Mouse (Mus musculus): ENCODE measurements around the gene Eml3. TPM values are rescaled to one million over a fixed set of nuclear protein-coding genes. Genes with fewer than 3 reads are reported as not detected.

Eml3 gene
- total RNA-seq, 2 experiments from 2014 or later: 27.4 to 30.2 TPM

DNA sequence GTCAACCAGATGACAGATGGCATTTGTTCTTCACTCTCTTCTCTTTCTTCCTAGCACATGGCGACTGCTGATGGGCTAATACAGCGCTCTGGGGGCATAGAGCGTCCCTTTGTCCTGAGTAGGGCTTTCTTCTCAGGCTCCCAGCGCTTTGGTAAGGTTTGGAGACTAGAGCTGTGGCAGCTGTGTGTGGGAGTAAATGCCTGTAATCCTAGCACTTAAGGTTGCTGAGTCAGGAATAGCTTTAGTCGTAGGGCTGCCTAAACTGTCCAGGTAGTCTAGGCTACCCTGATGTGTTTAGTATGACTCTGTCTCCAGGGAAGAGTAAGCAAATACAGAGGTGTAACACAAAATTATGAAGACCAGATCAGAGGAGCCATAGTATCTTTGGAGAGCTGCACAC lies 17.5 kb upstream of the Eml3 start:
- ATAC-seq (replicated peaks; ENCODE audit: poor library complexity, severe bottlenecking): no peak

DNA sequence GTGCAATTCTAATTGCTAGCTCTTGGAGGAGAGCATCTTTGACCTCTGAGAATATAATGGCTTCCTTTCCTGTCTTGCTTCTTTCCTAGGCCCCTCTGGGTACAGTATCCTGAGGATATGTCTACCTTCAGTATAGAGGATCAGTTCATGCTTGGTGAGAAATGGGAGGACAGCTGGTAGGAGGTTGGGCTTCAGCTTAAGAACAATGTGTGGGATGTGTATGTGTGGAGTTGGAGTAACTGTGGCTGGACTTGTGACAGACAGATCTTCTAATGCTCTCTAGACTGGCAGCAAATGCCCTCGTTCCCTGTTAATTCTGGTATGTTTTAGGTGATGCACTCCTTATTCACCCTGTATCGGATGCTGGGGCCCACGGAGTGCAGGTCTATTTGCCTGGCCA lies 15.1 kb upstream of the Eml3 start:
- ATAC-seq (replicated peaks; ENCODE audit: poor library complexity, severe bottlenecking): no peak

DNA sequence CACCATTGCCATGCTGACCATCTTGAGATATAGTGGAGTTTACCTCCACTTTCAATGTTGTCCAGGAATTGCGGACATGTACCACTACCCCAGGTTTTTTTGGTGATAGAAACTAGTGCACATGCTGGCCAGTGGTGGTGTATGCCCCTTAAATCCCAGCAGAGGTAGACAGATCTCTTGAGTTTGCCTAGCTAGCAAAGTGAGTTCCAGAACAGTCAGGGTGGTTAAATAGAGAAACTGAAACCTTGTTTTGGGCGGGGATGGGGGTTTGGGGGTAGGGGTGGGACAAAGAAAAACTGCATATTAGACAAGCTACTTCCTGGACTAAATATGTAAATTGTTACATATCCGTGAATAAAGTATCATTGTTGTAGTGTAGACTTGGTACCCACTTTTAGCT lies 10.4 kb upstream of the Eml3 start:
- no peak for ATAC-seq (replicated peaks; ENCODE audit: poor library complexity, severe bottlenecking)

DNA sequence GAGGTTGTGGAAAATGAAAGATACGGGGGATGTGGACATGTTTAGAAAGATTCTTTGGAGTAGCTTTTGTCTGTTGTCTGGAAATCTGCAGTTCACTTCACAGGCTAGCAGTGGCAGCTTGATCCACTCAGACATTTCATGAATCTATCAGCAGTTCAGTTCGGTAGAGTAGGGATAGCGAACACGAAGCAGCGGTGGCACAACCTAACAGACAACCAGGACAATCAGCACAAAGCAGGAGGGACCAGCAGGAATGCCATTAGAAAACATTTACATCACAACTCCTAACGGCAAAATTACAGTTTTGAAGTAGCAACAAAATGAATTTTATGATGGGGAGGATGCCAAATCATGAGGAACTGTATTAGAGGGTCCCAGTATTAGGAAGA lies 9.7 kb upstream of the Eml3 start:
- ATAC-seq (replicated peaks; ENCODE audit: poor library complexity, severe bottlenecking): no peak

DNA sequence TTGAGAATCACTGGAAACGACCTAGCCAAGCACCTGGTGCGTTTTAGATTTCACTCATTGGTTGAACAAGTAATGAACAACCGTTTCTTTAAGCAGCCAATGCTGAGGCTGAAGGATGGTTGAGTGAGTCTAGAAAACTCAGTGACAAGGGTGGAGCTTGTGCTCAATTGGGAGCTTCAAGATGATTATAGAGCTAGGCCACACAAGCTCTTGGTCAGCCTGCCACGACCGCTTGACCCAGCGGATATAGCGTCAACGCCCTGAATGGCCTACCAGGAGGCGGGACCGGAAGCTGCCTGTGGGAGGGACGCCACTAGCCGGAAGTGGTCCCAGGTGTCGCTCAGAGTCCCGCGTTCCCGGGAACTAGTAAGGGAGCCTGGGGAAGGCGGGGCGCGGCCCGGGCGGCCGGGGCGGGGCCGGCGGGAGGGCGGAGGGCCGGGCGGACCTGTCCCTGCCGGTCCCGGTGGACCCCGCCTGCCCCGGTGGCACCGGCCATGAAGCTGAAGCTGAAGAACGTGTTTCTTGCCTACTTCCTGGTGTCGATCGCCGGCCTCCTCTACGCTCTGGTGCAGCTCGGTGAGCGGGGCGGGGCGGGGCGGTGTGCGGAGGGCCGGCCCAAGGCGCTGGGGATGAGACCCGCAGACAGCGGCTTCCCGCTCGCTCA lies 9.1 kb upstream of the Eml3 start, which contains the start of gene B3gat3:
Gene B3gat3 (plus strand): TSS at position 302 of the 664 bp plus-strand sequence.
- ATAC-seq (replicated peaks; ENCODE audit: poor library complexity, severe bottlenecking): peak; percentile 90

DNA sequence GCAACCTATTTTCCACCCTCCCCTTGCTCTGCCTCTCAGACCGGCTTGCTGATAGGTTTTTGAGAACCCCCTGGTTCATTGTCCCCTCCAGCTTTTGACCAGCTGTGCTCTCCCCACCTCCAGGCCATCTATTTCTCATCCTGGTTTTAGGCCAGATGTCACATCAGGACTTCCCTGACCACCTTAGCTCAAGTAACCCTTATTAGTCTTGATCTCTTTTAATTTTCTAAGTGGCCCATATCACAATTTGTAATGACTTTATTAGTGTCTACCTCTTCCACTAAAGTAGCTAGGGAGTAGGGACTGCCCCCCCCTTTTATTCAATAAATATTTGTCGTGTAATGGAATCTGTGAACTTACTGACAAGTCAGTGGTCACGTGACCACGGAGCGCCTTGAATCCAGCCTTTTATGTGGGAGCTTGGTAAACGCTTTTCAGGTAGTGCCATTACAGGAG lies 8.5 kb upstream of the Eml3 start:
- no peak for ATAC-seq (replicated peaks; ENCODE audit: poor library complexity, severe bottlenecking)

DNA sequence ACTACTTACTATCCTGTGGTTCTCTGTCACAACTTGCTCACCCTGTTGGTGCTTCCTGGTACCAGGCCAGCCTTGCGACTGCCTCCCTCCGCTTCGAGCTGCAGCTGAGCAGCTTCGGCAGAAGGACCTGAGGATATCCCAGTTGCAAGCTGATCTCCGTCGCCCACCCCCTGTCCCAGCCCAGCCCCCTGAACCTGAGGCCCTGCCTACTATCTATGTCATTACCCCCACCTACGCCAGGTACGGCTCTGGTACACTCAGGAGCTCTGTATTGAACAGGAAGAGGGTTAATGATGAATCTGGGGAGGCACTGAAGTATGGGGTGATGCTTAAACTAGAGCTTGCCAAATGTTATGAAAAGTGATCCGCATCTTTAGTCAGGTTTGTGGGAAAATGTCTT lies 7.6 kb upstream of the Eml3 start:
- no peak for ATAC-seq (replicated peaks; ENCODE audit: poor library complexity, severe bottlenecking)

DNA sequence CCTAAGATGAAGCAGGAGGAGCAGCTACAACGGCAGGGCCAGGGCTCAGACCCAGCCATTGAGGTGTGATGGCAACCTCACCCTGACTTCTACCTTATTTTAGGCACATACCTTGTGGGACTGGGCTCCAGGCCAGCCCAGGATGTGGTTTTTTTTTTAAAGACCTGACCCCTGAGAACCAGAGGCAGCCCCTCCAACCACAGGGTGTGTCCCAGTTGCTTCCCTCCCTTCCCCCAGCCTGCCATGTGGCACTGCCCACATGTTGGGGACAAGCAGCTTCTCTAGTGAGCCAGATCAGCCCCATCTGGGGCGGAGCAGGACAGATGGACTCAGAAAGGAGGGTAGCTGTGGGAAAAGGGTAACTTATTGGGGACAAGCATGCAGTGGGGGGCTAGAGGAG lies 2.6 kb upstream of the Eml3 start:
- no peak for ATAC-seq (replicated peaks; ENCODE audit: poor library complexity, severe bottlenecking)

DNA sequence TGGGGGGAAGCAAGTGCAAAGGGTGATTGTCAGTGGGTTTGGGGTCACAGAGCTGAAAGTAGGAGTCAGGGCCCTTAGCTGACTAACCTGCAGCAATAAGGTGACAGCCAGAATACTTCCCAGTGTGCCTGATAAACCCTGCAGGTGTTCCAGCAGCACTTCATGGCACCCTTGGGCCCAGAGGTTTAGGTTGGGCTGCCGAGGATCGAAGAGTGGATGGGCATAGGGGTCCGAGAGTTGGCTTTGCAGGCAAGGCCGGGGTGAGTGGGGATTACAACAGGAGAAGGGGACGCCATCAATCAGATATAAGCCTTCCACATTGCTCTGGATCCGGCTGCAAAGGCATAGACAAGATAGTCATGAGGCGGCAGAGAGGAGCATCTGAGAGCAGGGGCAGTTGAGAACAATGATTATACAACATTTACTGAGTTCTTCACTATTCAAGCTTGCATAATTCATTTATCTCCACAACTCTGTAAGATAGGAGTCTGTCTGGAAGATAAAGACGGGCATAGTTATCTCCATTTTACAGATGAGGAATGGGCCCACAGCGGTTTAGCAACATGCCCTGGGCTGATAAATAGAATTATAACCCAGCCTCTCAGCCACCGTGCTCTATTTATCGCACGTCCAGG lies 1.3 kb upstream of the Eml3 start:
- no peak for ATAC-seq (replicated peaks; ENCODE audit: poor library complexity, severe bottlenecking)

DNA sequence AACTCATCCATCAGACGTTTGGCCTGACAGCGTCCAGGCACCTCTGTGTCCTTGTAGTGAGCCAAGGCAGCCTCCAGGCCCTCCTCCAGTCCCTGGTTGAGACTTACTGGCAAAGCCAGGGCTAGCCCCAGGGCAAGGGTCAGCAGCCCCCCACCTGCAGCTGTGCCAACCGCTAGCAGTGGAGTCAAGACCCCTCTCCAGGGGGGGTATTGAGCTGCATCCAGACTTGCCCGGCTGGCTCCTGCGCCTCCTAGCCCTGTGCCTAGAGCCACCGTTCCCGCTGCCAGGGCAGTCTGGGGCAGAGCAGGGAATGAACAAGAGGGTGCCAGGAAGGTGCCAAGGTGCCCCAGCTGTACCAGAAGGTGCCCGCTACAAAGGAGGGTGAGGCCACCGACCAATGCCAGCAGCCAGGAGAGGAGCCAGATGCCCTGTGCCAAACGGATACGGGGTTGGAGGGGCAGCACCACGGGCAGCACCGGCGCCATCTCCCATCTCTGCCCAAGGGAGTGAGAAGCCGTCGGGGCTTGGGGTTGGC lies 596 bp upstream of the Eml3 start:
- ATAC-seq (replicated peaks; ENCODE audit: poor library complexity, severe bottlenecking): no peak

DNA sequence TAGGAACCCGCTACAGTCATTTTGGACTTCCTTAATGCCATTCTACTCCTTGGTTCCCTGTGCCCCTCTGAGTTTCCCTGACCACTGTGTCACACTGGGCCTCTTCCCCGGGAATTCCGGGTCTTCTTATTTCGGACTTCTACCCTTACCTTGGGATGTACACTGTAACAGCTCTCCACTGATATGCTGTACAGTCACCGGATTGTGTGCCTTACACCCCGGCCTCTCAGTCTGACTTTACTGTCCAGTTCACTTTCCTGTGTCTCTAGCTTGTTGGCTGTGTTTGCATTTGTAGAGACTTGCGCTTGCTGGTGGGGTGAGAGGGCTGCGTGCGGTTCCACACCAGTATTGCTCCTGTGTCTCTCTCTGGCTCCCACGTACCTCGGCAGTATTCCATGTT lies 765 bp downstream of the Eml3 start:
- no peak for ATAC-seq (replicated peaks; ENCODE audit: poor library complexity, severe bottlenecking)

DNA sequence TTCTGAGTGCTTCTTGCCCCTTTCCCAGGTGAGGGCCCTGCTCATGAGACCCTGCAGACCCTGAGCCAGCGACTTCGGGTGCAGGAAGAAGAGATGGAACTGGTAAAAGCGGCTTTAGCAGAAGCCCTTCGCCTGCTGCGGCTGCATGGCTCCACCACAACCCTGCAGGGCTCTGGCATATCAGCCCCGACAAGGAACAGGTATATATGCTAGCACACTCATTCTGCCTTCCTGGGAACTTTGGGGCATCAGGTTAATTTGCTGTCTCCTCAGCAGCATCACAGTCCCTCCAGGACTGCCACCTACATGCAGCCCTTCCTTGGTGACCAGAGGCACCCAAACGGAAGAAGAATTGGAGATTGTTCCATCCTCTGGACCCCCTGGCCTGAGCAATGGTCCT lies 1.4 kb downstream of the Eml3 start:
- no peak for ATAC-seq (replicated peaks; ENCODE audit: poor library complexity, severe bottlenecking)

DNA sequence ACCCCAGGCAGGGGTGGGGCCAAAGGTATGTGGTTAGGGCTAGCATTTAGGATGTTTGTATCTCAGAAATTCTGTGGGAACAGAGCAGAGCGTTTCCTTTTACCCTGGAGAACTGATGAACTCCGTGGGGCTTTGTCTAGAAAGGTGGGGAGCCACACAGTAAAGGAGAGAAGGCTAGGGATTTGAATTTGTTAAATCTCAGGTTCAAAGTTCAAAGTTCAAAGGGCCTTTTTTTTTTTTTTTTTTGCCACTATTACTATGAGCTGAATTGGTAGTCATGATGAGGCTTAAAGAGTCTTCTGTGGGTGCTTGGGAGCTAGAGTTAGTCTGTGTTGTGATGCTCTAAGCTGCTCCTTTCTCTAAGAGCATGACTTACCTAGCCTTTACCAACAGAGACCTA lies 7.4 kb downstream of the Eml3 start:
- ATAC-seq (replicated peaks; ENCODE audit: poor library complexity, severe bottlenecking): no peak

DNA sequence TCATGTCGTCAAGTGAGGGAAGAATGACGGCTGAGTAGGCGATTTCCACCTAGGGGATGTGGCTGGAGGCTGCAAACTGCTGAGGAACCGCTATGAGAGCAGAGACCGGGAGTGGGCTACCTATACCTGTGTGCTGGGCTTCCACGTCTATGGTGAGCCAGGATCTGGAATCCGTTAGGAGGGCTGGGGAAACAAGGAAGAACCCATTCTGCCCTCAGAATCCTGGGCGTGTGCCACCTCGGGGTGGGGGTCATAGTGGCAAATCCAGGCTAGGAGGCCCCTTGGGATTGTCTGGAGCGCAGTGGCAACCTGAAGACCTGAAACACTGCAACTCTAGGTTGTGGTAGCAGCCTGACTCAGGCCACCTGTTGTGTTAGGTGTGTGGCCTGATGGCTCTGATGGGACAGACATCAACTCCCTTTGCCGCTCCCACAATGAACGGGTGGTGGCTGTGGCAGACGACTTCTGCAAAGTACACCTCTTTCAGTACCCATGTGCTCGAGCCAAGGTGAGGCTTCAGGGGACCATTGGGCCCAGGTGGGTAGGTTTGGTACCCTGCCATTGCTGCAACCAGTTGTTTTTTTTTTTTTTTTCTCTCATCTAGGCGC lies 11.3 kb downstream of the Eml3 start:
- ATAC-seq (replicated peaks; ENCODE audit: poor library complexity, severe bottlenecking): no peak

DNA sequence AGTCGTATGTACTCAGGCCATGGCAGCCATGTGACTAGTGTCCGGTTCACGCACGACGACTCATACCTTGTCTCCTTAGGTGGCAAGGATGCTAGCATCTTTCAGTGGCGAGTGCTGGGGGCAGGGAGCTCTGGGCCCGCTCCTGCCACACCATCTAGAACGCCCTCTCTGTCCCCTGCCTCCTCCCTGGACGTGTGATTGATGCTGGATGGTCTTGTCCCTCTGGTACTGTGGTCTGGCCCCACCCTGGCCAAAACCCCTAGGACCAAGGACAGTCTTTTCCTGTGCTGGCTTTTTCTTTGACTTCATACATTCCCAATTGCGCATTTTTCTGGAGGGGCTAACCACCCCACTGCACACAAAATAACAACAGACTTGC lies 11.8 kb downstream of the Eml3 start:
- ATAC-seq (replicated peaks; ENCODE audit: poor library complexity, severe bottlenecking): no peak

DNA sequence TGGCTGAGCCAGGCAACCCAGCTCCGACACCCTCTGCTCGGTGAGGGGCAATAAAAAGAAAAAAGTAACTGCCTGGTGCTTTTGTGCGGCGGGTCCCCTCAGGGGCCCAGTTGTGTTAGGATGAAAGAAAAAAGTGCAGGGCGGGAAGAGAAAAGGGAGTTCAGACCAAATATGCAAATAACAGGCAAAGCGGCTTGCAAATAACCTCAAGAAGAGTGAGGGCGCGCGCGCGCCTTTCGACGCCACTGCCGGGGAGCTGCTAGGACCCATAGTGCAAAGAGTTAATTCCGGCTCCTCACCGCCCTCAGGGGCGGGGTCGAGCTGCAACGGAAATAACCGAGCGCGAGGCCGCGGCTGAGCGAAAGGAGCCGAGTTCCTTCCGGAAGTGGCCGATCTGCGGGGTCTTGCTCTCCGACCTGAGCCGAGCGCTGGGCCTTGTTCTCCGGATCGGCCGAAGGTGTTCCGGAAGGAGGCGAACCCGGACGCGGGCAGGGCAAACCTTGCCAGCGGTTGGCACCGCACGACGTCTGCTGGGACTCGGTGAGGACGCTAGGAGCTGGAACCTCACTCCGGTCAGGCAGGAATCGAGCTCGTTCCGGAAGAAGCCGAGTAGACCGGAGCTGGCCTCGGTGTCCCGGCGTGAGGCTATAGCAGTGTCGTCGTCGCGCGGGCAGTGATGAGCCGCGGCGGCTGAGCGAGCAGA lies 12.3 kb downstream of the Eml3 start, which contains the start of gene Mta2:
Gene Mta2 (plus strand): TSS at position 361 of the 703 bp plus-strand sequence.
- ATAC-seq (replicated peaks; ENCODE audit: poor library complexity, severe bottlenecking): peak; percentile 83

DNA sequence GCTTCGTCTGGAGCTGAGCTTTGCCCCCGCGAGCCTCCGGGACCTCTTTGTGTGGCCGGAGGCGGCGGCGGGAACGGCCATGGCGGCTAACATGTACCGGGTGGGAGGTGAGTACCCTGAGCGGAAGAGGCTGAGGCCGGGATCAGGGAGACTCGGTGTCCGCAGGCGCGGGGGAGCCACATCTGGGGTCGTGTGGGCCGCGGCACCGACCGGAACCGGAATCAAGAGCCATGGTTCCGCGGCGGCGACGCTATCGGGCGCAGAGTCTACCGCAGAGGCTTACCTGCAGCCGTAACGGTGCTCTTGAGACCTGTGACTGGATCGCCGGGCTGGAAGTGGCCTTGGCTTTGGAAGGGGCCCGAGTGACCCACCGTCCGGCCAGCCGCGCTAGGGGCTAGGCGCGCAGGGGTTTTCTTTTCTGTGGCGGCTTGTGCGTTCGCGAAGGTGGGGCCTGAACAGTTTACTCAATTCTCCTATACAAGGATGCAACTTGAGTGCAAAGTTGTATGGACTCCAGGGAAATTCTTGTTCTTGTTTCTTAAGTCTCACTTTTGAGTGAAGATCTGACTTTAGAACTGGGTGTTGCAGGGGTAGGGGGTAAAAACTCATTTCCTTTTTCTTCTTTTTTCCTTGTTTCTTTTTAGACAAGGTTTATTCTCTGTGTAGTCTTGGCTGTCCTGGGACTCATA lies 13.1 kb downstream of the Eml3 start:
- peak; percentile 29 for ATAC-seq (replicated peaks; ENCODE audit: poor library complexity, severe bottlenecking)

DNA sequence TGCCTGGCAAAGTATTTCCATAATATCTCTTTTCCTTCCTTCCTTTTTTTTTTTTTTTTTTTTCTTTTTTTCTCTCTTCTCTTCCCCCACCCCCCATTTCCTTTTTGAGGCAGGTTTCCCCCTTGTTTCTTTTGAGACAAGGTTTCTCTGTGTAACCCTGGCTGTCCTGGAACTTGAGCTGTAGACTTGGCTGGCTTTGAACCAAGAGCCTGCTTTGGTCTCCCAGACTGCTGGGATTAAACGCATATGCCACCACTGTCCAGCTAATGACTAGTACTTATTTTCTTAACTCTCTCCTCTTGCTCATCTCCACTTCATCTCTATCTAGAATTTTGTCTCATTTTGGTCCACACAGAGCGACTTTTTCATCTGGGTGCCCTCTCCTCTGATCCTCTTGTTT lies 13.7 kb downstream of the Eml3 start:
- no peak for ATAC-seq (replicated peaks; ENCODE audit: poor library complexity, severe bottlenecking)

DNA sequence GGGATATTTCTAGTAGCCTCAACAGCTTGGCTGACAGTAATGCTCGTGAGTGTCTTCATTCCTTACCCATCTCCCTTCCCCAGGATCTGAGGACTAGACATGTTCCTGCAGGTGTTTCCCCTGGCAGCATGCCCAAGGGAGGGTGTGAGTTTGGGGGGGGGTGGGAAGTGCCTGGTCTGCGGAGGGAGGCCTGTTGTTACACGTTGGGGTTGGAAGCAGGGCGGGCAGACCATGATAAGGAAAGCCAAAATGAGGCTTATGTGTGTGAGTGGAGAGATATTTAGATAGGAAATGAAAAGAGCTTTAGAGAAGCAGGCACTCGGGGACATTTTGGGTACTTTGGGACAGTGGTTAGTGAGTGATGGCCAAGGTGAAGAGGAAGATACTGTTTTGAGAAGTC lies 14.7 kb downstream of the Eml3 start:
- ATAC-seq (replicated peaks; ENCODE audit: poor library complexity, severe bottlenecking): no peak

DNA sequence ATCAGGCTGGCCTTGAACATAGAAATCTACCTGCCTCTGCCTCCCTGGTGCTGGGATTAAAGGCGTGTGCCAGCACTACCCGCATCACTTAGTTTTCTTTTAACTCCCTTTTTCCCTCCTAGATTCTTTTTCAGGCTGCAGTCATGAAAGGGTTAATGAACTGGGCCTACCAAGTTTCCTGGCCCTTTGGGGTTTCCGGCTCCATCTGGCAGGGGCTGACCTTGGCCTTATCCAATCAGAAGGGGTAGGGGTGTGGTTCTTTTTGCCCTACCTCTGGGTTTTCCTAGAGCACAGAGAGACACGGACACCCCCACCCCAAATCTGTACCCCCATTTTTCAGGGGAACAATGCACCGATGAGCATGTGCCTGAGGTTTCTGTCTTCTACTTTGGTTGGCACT lies 15.4 kb downstream of the Eml3 start:
- peak; percentile 21; the same call in 1 of the 2 replicates for ATAC-seq (replicated peaks; ENCODE audit: poor library complexity, severe bottlenecking)

Data from granulocyte monocyte progenitor cell, adult 5-6 weeks (primary cell).